ENCODE assay signal across 8 mouse cellular contexts in the genomic region with DNA sequence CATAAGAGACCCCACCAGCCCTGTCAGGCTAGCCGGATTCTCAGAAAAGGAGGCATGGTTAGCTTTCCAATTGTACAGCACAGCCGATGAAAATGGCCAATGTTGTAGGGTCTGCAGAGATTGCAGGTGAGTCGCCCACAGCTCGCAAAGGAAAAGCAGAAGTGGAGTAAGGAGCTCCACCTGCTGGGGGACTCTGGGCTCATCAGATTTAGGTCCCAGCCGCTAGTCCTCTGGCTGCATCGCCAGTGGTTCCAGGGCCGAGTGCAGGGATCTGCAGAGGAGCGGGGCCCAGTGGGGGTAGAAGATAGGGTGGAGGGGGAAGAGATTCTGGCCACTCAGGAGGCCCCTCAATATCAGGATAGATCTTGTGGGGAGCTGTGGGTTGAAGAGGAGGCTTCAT. TPM values are rescaled to one million over a fixed set of nuclear protein-coding genes. Genes with fewer than 3 reads are reported as not detected.
DNase-seq lines count a peak whose midpoint lies in the region; ATAC-seq and TF ChIP-seq lines count a peak whose summit lies in the region.

No protein-coding gene starts in this region.

- ATAC-seq in midbrain, postnatal 0 days (ENCODE audit: low FRiP score) = no peak
- no peak for ATAC-seq in midbrain, embryonic 16.5 days

- no peaks in the 10 kb centered on the region for H3K27me3 ChIP-seq in midbrain, postnatal 0 days (ENCODE audit: insufficient read depth, low read length)
- H3K27me3 ChIP-seq in midbrain, embryonic 16.5 days (ENCODE audit: control insufficient read depth, insufficient read depth, low read depth, low read length) = no peaks in the 10 kb centered on the region
- H3K27me3 ChIP-seq in embryonic facial prominence, embryonic 10.5 days (replicated peaks; ENCODE audit: low read depth, poor library complexity, severe bottlenecking) = no peaks in the 10 kb centered on the region

- intact Hi-C loops in heart, postnatal 10 days (cut with DNase I) = no loop called here

- H3K9ac ChIP-seq in midbrain, postnatal 0 days (replicated peaks; ENCODE audit: low read length, poor library complexity, severe bottlenecking) = no peak overlapping the region
- no peak overlapping the region for H3K9ac ChIP-seq in midbrain, embryonic 16.5 days (ENCODE audit: low read depth, low read length)

- H3K4me1 ChIP-seq in midbrain, postnatal 0 days (ENCODE audit: insufficient read depth, low read length) = no peaks in the 10 kb centered on the region
- H3K4me1 ChIP-seq in midbrain, embryonic 16.5 days (ENCODE audit: control insufficient read depth, insufficient read depth, low read length) = no peaks in the 10 kb centered on the region
- H3K4me1 ChIP-seq in embryonic facial prominence, embryonic 10.5 days = no peaks in the 10 kb centered on the region

- no peak overlapping the region for H3K27ac ChIP-seq in midbrain, postnatal 0 days (ENCODE audit: low read depth, low read length)
- no peak overlapping the region for H3K27ac ChIP-seq in midbrain, embryonic 16.5 days (ENCODE audit: low read length)
- H3K27ac ChIP-seq in embryonic facial prominence, embryonic 10.5 days (replicated peaks) = no peak overlapping the region

- 51% methylated on average over 8 of the region's 8 CpGs for WGBS in midbrain, postnatal 0 days
- 49% methylated on average over 8 of the region's 8 CpGs for WGBS in midbrain, embryonic 16.5 days
- 53% methylated on average over 8 of the region's 8 CpGs for WGBS in embryonic facial prominence, embryonic 10.5 days

- no peak overlapping the region for H3K4me3 ChIP-seq in midbrain, postnatal 0 days (ENCODE audit: low read depth, low read length)
- H3K4me3 ChIP-seq in midbrain, embryonic 16.5 days (ENCODE audit: low read depth, low read length) = no peak overlapping the region
- H3K4me3 ChIP-seq in embryonic facial prominence, embryonic 10.5 days = no peak overlapping the region

- H3K4me2 ChIP-seq in midbrain, postnatal 0 days (ENCODE audit: low read depth, low read length, poor library complexity, severe bottlenecking) = no peak overlapping the region
- no peak overlapping the region for H3K4me2 ChIP-seq in midbrain, embryonic 16.5 days (ENCODE audit: low read length)

- DNase-seq in heart, adult 11 months = peak; percentile 40
- DNase-seq in heart, postnatal 10 days = no peak
- DNase-seq in midbrain, postnatal 0 days (ENCODE audit: low spot score) = peak; percentile 5
- DNase-seq in embryonic facial prominence, embryonic 10.5 days (ENCODE audit: low spot score) = peak; percentile 29
- peak; percentile 57 for DNase-seq in retina, embryonic 14.5 days (ENCODE audit: low spot score)
- DNase-seq in urinary bladder, postnatal 10 days (ENCODE audit: low spot score) = no peak
- DNase-seq in urinary bladder, postnatal 14 days (ENCODE audit: low spot score) = no peak

- TF ChIP-seq CTCF in midbrain, postnatal 0 days (IDR thresholded peaks at IDR 0.05) = peak; percentile 54

- H3K36me3 ChIP-seq in midbrain, postnatal 0 days (ENCODE audit: insufficient read depth, low read length) = no peaks in the 10 kb centered on the region
- H3K36me3 ChIP-seq in midbrain, embryonic 16.5 days (ENCODE audit: control insufficient read depth, insufficient read depth, low read length) = no peaks in the 10 kb centered on the region
- no peaks in the 10 kb centered on the region for H3K36me3 ChIP-seq in embryonic facial prominence, embryonic 10.5 days (replicated peaks)

- no peaks in the 10 kb centered on the region for H3K9me3 ChIP-seq in midbrain, postnatal 0 days (ENCODE audit: low read length)
- H3K9me3 ChIP-seq in midbrain, embryonic 16.5 days (replicated peaks; ENCODE audit: control insufficient read depth, low read length, poor library complexity, severe bottlenecking) = no peaks in the 10 kb centered on the region
- no peaks in the 10 kb centered on the region for H3K9me3 ChIP-seq in embryonic facial prominence, embryonic 10.5 days

RNA-seq across cellular contexts. Expression of a gene that starts 31.5 kb away (rescaled TPM):
- 1 to 10 TPM; 1.6 to 2.5 TPM for total RNA-seq in heart, postnatal 10 days (2021)
- 20.1 and 20.2 TPM in 2 replicates for total RNA-seq in midbrain, postnatal 0 days (2014; rRNA removed)
- polyA plus RNA-seq in midbrain, postnatal 0 days (2015; fragmentation: Nextera tagmentation; extraction: Ambion mirVana) = 3.7 and 4.8 TPM in 2 replicates
- polyA plus RNA-seq in midbrain, embryonic 16.5 days (2015; fragmentation: Nextera tagmentation; extraction: Ambion mirVana) = 7.8 and 8.7 TPM in 2 replicates
- 0.39 and 0.42 TPM in 2 replicates for polyA plus RNA-seq in embryonic facial prominence, embryonic 10.5 days (2016; fragmentation: Nextera tagmentation; extraction: Ambion mirVana)

Comparison
In these comparisons a context has a peak if more than half of its experiments do, and no peak if none do; other contexts are left out.
1. DNase-seq: peak in heart, adult 11 months (single experiment), midbrain, postnatal 0 days (single experiment), embryonic facial prominence, embryonic 10.5 days (single experiment) and retina, embryonic 14.5 days (single experiment); none in heart, postnatal 10 days (0 of 2), urinary bladder, postnatal 10 days (single experiment) and urinary bladder, postnatal 14 days (single experiment).